Mouse (Mus musculus) neutrophil, adult 65 days (primary cell): ENCODE data around the gene Fchsd2. TPM values are rescaled to one million over a fixed set of nuclear protein-coding genes. Genes with fewer than 3 reads are reported as not detected.

Experiments
- total RNA-seq: library from RNA; stranded (reverse); gene quantifications from 2 replicates; pipeline ENCODE4 v1.2.4, GENCODE M21; 2023

The Fchsd2 gene
- total RNA-seq = 16.5 and 28.2 TPM in 2 replicates

DNA sequence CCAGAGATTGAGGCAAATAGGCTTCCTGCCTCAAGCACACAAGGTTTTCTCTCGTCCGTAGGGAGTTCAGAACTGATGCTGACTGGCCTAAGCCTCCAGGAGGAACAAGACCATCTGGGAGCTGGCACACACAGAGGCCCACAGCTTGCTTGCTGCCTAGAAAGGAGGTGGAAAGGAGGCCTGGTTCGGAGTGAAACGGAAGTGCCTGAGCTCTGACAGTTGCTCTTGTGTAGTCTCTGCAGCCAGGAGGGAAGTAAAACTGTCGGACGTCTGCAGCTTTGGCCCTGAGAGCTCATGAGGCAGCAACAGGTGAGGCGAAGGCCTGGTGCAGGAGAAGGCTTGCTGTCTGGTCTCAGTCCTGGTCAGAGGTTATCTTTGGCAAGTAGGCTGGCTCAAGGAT, at the start of gene Fchsd2:
Fchsd2 (plus strand) TSS at position 246 of the 400 bp plus-strand sequence.

GRCm38 (mm10) chr7:101301881-101302456, 209.3 kb downstream of the Fchsd2 start, which contains the start of gene Atg16l2:
Gene Atg16l2 (minus strand): TSS chr7:101302251.

DNA sequence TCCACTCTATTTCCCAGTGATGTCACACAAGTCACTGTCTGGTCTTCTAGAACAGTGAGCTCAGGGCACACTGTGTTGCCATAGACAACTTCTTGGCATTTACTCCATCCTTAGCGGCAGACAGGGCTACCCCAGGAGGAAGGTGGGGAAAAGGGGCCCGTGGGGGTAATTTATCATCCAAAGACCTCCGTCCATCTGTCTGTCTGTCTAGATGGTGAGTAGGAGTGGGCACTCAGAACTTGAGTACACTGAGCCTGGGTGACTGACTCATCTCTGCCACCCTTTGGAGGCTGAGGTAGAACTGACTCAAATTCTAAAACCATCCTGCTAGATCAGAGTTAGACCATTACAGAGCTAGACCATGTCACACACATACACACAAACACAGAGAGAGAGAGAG, 224.4 kb downstream of the Fchsd2 start, which contains the start of gene Stard10:
Stard10 (plus strand) TSS at position 73 of the 400 bp plus-strand sequence.

Other genes with a start within 250 kb of the Fchsd2 start
- 57.0 and 64.1 TPM in 2 replicates for gene Relt, start 229.4 kb upstream of the Fchsd2 start, total RNA-seq
- gene Arhgef17, start 160.8 kb upstream of the Fchsd2 start, total RNA-seq = 0.16 and 0.48 TPM in 2 replicates
- 2.1 and 5.7 TPM in 2 replicates for gene P2ry6, start 118.2 kb upstream of the Fchsd2 start, total RNA-seq
- 29.4 and 45.1 TPM in 2 replicates for gene P2ry2, start 80.0 kb upstream of the Fchsd2 start, total RNA-seq
- 143 and 211 TPM in 2 replicates for gene Atg16l2, start 209.4 kb downstream of the Fchsd2 start, total RNA-seq
- 3.7 and 5.4 TPM in 2 replicates for gene Stard10, start 224.2 kb downstream of the Fchsd2 start, total RNA-seq